Mouse (Mus musculus) layer of hippocampus, adult 18-20 months (tissue): ENCODE results near the gene Tmem132c. TPM values are rescaled to one million over a fixed set of nuclear protein-coding genes. Genes with fewer than 3 reads are reported as not detected.

Source experiments
- DNase-seq, 2 experiments: peaks; one replicate each; pipeline ENCODE4 v3.0.0; 2022; ENCODE audit warnings: low spot score in 2 of 2
- total RNA-seq, 2 experiments: library from RNA; stranded (reverse); gene quantifications; 2 replicates each; pipeline ENCODE4 v1.2.3; 2021

Tmem132c gene
- total RNA-seq, 2 experiments from 2014 or later, result 2.7 to 3.7 TPM

DNA sequence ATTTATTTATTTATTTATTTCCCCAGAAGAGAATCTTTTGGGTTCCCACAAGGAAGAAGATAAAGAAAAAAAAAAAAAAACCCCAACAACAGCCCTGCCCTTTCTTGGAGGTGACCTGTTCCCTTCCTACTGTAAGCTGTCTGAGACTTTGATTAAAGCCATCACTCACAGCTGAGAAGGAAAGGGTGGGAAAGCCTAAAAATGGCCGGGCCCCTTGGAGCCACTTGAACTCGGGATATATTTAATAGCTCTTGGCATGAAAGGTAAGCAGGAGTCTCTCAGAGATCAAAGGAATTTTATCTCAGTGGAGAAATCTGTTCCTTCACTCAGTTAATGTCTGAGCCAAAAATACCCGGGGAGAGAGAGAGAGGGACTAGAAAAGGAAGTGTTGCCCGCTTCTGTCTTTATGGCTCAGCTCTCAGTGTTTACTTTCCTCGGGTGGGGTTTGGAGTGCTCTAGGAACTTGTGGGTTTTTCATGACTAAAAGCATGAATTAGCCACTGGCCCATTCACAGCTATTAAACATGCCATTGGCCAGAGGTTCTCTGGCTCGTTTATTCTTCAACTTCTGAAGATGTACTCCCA is 41.0 kb downstream of the Tmem132c start:
- no peak for DNase-seq

DNA sequence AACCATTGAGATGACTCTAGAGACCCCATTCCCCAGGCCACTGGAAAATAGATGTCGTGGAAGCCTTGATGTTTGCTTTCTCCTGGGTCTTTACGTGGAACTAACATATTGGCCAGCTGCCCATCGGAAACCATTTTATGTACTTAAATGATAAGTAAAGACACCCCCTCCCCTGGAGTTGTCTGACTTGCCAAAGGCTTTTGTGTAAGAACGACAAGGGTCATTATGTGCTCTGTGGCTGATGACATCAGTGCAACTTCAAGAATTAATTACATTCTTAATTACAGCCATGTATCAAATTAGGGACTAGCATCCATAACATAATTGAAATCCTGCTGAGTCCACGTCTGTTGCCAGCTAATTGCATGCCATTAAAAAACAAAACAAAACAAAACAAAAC is 45.3 kb downstream of the Tmem132c start:
- no peak for DNase-seq

DNA sequence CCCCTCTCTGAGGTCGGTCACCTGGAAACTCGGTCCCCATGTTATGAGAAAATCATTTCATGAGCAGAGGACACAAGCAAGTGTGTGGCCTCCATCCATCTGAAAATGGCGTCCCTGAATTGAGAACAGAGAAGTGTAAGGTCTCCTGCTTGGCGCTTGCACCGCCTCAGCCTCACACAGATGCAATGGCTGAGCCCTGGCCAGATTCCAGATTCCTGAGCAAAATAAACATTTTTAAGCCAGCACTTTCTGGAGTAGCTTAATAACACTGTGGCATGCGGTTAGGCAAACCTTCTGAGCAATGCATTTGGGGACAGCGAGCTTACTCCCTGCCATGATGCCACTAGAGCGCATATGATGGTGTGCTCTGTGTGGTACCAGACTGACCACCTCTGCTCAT is 48.1 kb downstream of the Tmem132c start:
- DNase-seq, result no peak

DNA sequence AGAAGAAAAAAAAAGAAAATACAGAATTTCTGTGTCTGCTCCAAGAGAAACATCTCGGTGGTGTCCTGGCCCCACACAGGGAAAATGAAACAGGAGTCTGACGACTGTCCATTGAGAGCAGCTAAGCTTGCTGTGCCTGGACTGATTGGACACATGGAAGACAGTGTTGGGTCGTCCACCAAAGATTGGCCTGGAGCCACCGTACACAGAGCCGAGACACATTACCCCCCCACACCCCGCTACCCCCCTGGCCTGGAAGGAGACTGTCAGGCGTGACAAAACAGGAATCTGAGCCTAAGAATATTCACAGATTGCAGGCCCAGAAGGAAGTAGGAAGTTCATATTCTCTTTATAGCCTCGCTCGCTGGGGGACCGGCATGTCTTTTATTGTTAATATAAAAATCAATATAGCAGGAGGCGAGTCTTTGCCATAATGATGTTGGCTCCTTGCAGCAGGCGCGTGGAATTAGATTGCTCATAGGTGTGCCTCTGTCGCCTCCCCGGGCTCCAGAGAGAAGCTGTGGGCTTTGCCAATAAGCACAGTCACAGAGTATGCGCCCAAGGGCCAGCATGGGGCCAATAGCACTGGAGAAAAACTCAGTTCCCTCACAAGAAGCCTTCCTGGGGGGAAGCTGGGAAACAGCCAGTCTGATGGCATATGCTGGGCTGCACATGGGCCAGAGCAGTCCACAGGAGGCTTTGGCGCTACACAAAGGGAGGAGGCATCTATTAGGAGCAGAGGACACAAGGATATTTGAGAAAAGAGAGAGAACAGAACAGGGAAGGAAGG is 49.0 kb downstream of the Tmem132c start:
- peak in 1 of 2 experiments; percentile 3 for DNase-seq

DNA sequence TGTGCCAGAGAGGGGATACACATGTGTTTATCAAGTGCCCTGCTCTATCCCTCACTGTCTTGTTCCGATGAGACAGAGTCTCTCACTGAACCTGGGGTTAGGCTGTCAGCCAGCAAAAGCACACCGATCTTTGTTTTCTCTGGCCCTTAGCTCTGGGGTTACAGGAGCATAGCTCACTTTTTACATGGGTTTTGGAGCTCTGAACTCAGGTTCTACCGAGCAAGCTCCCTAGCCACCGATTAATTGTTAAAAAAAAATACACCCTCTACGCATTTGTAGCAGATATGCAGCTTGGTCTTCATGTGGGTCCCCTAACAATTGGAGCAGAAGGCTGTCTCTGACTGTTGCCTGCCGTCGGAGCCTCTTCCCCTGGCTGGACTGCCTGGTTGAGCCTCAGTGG is 50.0 kb downstream of the Tmem132c start:
- no peak for DNase-seq

DNA sequence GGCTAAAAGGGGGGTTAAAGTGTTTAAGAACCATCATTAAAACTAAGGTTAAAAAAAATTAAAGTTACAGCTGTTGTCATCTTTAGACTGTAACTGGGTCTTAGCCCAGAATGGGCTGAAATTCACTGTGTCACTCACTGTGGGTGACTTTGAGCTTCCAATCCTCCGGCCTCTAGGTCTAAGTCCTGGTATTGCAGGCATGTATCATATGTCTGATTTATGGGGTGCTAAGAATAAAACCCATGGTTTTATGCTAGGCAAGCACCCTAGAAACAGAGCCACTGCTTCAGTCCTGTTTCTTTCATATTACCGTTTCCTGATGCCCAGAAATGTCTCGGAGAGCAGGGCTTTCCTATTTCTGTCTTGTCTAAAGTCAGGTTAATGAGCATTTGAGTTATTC is 52.1 kb downstream of the Tmem132c start:
- no peak for DNase-seq

DNA sequence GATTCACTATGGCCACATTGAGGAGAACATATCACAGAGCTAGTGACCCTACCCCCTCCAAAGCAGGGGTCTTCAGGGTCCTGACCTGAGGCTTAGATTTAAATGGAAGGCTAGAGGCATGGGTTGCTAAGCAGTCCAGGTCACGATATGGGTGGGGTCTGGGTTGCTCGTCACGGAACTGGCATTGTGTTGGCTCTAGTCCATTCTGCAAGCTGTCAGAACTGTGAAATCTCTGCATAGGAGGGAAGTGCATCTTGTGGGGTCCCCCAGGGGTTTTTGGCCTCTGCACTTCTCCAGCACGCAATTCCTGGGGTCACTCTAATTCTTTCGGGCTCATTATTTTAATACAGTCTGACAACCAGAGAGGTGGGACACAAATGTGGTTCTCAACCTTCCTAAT is 55.9 kb downstream of the Tmem132c start:
- no peak for DNase-seq

DNA sequence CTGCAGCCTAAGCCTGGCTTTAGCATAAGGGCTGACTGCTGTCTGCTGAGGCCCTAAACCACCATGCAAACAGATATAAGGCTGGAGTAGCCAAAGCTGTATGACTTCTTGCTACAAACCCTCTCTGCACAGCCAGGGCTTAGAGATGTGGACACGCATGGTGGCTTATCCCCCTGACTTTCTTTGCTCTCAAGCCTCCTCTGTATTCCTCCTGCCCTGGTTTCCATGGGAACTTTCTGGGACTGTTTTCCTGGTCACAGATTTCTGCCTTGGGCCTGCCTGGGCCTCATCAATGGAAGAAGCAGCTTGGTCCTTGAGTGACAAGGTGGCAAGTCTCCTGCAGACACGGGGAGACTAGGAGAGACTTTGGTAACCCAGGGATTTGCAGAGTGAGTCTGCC is 56.5 kb downstream of the Tmem132c start:
- DNase-seq, result no peak

DNA sequence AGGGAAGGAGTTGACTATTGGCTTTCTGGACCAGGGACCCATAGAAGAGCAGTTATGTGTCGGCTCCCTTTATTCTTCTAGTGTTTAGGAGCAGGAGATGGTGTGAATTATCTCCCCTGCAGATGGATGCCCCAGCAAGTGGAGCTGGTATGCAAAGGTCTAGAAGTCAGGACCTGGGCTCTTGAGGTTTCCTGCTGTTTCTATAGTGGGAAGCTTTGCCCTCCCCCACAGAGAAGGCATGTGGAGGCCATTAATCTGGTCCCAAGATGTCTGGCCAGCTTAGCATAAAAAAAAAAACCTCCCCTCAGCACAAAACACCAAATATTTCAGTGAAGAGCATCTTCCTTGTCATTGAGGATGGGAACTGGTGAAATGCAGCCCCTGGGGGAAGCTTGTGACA is 57.4 kb downstream of the Tmem132c start:
- DNase-seq, result no peak

DNA sequence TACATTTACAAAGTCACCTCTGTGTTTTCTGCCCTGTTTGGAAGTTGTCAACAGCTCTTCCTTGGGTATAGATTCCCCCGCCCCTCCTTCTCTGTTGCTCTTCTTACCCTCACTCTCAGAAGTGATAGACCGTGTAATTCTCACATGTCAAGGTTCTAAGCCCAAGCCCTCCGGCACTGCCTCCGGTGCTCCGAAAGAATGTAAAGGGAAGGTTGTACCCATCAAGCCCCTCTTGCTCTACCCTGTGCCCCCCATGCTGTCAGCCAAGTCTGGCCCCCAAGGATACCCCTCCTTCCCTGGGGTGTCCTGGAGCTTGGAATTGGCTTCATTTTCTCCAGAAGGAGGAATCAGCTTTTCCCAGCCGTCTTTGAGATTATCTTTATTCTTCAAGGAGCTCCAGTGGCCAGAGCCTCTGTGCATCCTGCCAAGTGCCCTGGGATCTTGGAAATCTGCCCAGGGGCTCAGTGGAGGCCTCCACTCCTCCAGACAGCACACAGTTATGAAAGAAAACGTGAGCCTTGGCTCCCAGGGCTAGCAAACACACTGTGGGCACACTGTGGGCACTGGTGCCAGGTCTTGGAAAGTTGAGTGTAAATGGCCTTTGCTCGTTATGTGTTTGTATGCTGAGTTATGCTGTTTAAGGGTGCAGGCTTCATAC is 59.1 kb downstream of the Tmem132c start:
- no peak for DNase-seq

DNA sequence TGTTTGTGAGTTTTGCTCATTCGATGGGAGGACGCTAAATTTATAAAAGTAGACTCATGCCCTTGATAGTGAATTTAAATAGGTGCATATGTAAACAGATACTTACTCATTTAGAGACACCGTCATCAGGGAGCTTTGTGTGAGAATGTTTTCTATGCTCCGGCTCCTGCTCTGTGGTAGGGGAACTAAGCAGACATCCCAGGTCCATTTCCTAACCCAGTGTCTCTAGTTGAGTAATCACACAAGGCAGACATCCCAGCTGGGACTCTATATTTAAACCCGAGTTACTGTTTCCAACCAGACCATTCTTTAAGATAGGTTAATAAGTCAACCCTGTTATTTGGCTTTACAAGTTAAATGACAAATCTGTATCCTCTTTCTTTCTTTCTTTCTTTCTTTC is 63.7 kb downstream of the Tmem132c start:
- DNase-seq, result no peak

DNA sequence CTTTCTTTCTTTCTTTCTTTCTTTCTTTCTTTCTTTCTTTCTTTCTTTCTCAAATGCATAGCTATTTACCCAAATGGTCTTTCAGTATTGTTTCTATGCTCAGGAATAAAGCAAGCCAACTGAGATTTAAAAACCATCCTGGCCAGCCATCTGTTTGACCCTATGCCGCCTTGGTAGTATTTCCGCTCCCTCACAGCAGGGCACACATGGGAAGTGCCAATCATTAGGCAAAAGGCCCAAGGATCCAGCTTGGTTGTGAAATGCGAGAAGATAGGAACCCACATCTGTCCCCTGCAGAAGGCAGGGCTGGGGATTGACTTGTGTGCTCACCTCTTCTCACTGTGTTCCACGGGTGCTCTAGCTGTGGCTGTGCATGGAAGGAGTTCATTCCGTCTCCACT is 64.1 kb downstream of the Tmem132c start:
- DNase-seq, result no peak

DNA sequence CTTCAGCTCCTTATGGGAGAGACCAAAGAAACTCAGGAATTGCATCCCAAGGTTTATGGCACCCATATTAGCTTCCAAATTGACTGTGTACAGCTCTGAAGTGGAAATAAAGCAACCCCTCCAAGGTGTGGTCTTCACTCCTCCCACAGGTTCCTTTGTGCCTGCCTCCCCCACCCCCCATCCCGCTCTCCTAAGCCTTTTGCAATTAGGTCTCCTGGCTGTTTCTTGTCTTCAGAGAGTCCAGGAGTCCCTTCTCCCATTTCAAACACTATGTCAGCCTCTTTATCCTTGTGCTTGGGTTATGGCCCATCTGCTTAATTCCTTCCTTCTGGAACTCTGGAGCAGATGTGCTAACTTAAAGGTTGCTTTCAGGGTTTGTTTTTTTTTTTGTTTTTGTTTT is 65.1 kb downstream of the Tmem132c start:
- DNase-seq, result no peak

DNA sequence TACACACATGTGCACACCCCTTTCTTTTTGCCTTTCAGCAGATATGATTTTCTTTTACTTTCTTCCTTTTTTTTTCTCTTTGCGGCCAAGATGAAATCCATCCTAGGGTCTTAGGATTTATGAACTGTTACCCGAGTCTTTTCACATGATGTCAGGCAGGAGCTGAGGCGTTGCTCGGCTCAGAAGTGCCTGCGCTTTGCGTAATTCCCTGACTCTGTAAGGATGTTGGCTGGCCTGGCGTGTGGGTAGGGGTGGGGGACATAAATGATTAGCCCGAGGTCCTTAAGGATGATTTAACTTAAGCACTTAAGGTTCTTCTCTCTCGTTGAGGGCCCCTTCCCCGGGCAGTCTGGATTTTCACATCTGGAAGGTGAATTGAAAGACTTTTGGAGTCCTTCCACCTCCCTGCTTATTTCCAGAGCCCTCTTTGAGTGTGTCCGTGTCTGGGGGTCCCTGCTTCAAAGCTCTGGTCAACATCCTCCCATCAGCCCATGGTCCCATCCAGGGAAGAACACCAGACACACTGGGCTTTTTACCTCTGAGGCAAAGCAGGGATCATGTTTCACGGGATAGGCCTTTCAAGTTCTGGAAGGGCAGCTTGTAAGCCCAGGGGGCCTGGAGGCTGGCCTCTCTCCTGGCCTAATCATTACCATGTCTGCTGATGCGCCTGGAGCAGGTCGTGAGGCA is 68.9 kb downstream of the Tmem132c start:
- DNase-seq, result no peak

DNA sequence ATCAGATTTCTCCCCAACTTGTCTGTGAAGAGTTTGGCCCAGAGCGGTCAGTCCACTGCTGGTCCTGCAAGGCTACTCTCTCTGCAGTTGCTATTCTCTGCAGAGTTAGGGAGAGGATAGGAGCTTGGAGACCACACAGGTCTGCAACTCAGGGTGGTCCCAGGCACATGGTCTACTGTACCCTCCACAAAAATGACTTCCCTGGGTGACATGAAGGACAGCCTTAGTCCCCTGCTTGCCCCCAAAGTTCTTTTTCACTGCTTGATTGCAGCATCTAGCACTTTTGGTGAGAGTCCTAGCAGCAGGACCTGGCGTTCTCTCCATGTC is 69.4 kb downstream of the Tmem132c start:
- no peak for DNase-seq

DNA sequence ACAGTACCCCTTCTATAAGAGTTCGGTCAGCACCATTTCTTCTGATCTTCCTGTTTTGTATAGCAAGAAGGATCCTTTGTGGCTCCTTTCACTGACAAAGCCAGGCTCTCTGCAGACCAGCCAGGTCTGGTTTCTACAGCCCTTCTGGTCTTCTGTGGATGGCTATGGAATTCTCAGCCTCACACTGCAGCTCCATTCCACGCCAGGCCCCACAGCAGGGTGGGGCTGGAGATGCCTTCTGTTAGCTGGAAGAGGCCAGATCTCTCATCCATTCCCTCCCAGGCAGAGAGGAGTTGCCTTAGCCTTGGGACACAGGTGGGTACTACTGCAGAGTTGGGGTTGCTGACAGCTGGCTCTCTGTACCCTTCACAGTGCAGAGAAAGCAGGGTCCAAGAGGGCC is 72.0 kb downstream of the Tmem132c start:
- DNase-seq, result no peak

DNA sequence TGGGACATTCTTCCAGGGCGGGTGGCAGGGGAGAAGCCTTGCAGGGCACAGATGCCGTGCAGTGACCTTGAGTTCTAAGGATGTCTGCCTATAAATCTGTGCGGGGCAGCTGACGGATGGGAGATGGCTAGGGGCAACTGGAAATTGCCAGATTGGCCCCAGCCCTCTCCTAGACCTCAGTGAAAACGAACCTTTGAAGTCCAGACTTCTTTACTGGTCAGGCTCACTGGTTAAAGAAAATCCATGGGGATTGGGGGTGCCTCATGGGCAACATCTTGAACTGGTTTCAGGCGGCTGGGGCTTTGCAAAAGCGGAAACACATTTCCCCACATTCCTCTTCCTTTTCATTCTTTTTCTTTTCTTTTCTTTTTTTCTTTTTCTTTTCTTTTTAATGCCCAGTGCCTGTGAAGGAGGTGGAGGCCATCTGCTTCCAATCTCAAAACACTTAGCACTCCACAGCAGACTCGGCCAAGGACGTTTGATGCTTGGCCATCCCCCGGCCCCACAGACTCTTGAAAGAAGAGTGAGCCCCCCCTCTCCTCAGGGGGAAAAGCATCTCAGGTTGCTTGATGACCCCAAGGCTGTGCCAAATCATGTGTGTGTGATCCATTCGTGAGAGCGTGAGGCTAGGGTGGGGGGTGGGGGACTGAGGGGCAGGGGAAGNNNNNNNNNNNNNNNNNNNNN is 77.6 kb downstream of the Tmem132c start:
- DNase-seq, result no peak

DNA sequence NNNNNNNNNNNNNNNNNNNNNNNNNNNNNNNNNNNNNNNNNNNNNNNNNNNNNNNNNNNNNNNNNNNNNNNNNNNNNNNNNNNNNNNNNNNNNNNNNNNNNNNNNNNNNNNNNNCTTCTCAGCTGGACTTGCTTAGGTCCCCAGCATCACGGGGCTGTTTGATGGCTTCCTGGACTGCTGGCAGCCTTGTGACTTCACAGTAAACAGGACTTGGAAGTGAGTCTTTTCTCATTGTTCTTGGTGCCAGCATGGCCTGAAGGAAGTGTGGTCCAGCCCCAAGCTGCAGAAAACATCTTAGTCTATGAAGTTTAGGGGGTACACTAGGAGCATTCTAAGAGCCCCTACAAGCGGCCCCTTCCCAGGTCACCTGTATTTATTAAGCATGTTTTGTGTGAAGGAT is 83.0 kb downstream of the Tmem132c start:
- no peak for DNase-seq

DNA sequence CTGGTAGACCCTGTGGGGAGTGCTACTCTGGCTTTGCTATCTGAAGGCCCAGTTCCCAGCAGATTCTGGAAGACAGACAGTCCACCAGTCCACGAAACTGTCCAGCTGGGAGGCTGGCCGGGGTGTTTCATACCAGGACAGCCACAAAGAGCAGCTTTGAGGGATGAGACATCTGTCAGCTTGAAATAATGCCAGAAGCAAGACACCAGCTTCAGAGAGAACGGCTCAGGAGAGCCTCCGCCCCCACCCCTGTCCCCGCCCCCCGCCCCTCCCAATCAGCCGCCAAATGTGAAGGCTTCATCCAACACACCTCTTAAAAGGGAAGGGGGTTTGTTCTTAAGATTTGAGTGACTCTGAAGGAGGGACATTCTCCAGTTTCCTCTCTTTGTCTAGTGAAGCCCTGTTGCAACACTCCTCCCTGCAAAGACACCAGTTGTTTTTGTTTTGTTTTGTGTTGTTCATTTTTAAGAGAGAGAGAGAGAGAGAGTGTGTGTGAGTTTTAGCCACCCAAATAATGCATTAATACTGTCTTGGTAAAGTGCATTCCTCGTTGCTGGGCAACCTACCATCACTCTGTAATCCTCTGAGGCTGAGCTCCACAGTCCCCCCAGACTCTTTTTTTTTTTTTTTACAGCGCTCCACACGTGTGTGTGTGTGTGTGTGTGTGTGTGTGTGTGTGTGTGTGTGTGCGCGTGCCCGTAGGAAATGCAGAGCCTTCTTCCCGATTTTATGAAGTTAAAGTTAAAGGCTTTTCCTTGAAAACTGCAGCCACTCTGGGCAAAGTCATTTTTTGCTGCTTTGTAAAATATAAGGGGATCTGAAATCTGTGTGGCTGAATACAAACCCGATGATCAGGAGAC is 94.7 kb downstream of the Tmem132c start:
- peak in 1 of 2 experiments; percentile 41 for DNase-seq

DNA sequence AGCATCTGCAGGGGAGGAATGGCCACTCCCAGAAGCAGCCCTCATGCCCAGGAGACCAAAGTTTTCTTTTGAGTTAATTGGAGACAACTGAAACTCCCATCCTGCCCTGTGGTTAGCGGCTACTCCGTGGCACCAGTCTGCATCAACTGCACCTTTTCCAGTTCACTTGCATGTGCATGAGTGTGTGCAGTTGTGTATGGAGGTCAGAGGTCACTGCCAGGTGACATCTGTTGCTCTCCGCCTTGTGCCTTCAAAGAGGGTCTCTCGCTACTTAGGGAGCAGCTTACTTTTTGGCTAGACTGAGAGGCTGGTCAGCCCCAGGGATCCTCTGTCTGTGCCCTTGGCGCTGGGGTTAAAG is 95.3 kb downstream of the Tmem132c start:
- no peak for DNase-seq

DNA sequence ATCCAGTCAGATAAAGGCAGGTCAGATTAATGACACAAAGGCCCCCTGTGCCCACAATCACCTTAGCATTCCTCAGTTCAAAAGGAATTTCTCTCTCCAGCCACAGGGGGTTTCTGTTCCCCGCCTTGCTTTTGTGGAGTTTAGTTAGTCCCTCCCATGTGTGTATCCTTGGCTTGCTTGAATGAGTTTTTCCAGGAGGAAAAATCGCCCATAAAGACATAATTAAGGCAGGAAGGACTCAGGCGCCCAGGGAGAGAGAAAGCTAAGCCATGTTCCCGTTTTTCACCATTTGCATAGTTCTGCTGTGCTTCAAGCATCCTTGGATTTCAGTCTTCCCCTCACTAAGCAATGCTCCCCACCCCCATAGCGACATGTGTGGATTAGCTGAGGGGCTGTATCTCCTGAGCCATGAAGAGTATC is 97.4 kb downstream of the Tmem132c start:
- no peak for DNase-seq
